Mouse (Mus musculus) frontal cortex, postnatal 10 days (tissue): ENCODE results near the gene Hnmt.
"Not testable (repeated sequence)": the region's sequence is repeated elsewhere in the genome, so short reads cannot be mapped to it uniquely, and the experiment has no call there.

ENCODE experiments used
- DNase-seq, 2 experiments: peaks; one replicate each; pipeline ENCODE4 v3.0.0; 2022; ENCODE audit warnings: low spot score in 2 of 2, mixed read lengths in 1 of 2

Hnmt gene

GRCm38 (mm10) chr2:24049344-24049990, at the start of gene Hnmt:
Gene Hnmt (minus strand): TSS chr2:24049394.
- no peak for DNase-seq

- no peak for DNase-seq
These were observed 47.3 kb upstream of the Hnmt start, which contains the start of gene Tbpl2 for GRCm38 (mm10) chr2:24096495-24096894. Gene Tbpl2 (minus strand): TSS chr2:24096595.

GRCm38 (mm10) chr2:24090921-24091320, 41.7 kb upstream of the Hnmt start:
- no peak for DNase-seq

GRCm38 (mm10) chr2:24050459-24050858, 1.3 kb upstream of the Hnmt start:
- no peak for DNase-seq

- DNase-seq = peak; percentile 16 to 42
These were observed 605 bp downstream of the Hnmt start for GRCm38 (mm10) chr2:24048480-24049097.

GRCm38 (mm10) chr2:24047551-24048479, 1.4 kb downstream of the Hnmt start:
- DNase-seq = no peak

GRCm38 (mm10) chr2:24042901-24043300, 6.3 kb downstream of the Hnmt start:
- no peak for DNase-seq

- no peak for DNase-seq
These were observed 8.7 kb downstream of the Hnmt start for GRCm38 (mm10) chr2:24040531-24040930.

- DNase-seq = not testable (repeated sequence)
These were observed 29.8 kb downstream of the Hnmt start for GRCm38 (mm10) chr2:24019386-24019785.

- no peak for DNase-seq
These were observed 30.2 kb downstream of the Hnmt start for GRCm38 (mm10) chr2:24018966-24019365.

- no peak for DNase-seq
These were observed 34.2 kb downstream of the Hnmt start for GRCm38 (mm10) chr2:24014957-24015356.

- DNase-seq = no peak
These were observed 49.9 kb downstream of the Hnmt start for GRCm38 (mm10) chr2:23999323-23999722.

GRCm38 (mm10) chr2:23998836-23999235, 50.4 kb downstream of the Hnmt start:
- DNase-seq = no peak

- no peak for DNase-seq
These were observed 52.4 kb downstream of the Hnmt start for GRCm38 (mm10) chr2:23996830-23997229.

- DNase-seq = not testable (repeated sequence)
These were observed 59.1 kb downstream of the Hnmt start for GRCm38 (mm10) chr2:23990034-23990573.

GRCm38 (mm10) chr2:23987283-23987682, 61.9 kb downstream of the Hnmt start:
- DNase-seq = no peak

- DNase-seq = no peak
These were observed 65.9 kb downstream of the Hnmt start for GRCm38 (mm10) chr2:23983343-23983742.

GRCm38 (mm10) chr2:23982860-23983259, 66.3 kb downstream of the Hnmt start:
- no peak for DNase-seq

GRCm38 (mm10) chr2:23960659-23961274, 88.4 kb downstream of the Hnmt start:
- not testable (repeated sequence) for DNase-seq
